Mouse (Mus musculus): ENCODE results near the gene Dennd1a. TPM values are rescaled to one million over a fixed set of nuclear protein-coding genes. Genes with fewer than 3 reads are reported as not detected.
A peak's percentile ranks its signal among the peaks of the same experiment; 100 is the strongest.

The Dennd1a gene
- polyA plus RNA-seq, 1 experiment, result 21.6 TPM

DNA sequence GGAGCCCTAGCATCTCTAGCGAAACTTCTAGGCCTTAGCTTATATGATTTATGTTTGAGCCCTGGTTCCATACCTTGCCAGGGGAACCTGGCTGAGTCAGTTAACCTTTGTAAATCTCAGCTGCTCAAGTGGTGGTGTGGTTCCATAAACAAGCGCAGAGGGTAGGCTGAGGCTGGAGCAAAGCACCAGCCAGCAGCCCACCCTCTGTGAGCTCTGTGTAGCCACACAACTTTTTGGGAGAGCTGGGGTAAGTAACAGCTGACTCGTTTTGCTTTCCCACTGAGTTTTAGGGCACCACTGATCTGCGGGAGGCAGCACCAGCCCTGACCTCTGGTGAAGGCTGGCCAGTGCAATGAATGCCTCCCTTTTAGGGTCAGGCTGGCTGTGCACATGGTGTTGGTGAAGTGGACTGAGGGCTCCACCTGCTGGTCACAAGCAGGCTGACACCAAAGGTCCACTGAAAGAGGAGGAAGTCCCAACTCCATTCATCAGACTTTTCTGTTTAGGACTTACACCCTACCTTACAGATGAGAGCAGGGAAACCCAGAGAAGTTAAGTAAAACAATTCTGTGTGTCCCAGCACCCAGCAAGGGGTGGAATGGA, 484.5 kb downstream of the Dennd1a start:
- TF ChIP-seq CTCF (IDR thresholded peaks at IDR 0.05; ENCODE audit: control insufficient read depth, insufficient read depth, insufficient replicate concordance, low read depth, low read length), result peak; percentile 87; the same call in 1 of the 2 replicates
- TF ChIP-seq POLR2A (IDR thresholded peaks at IDR 0.05; ENCODE audit: control insufficient read depth, low read depth, low read length), result no peak
- H3K4me3 ChIP-seq (ENCODE audit: control insufficient read depth, low read depth, low read length), result no peak overlapping the region
- H3K27ac ChIP-seq (ENCODE audit: control insufficient read depth, insufficient read depth, low read depth, low read length), result no peak overlapping the region

DNA sequence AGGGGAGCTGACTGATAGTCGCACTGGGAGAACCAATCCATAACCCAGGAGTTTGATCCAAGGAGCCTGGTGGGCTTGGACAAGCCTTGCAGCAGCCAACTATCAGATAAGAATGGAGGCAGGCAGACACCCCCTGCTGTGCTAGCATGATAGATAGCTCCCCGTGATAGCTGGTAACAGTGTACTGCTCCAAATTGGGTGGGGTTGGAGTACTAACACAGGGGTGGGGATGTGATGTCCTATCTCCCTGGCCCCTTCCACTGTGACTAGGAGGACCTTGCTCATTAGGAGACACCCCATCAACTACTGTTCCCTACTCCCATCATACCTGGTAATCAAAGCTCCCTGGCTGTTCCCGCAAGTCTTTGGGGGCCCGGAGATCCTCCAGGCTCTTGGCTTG, 485.5 kb downstream of the Dennd1a start:
- Histone ChIP-seq H3K4me3 (ENCODE audit: control insufficient read depth, low read depth, low read length) (no peak overlapping the region), H3K27ac (ENCODE audit: control insufficient read depth, insufficient read depth, low read depth, low read length) (no peak overlapping the region), H3K4me1 (ENCODE audit: control insufficient read depth, insufficient read depth, low read length) (no peaks in the 10 kb centered on the region), H3K36me3 (ENCODE audit: control insufficient read depth, insufficient read depth, low read length) (no peaks in the 10 kb centered on the region), H3K27me3 (ENCODE audit: control insufficient read depth, insufficient read depth, low read length) (no peaks in the 10 kb centered on the region)
- TF ChIP-seq POLR2A (IDR thresholded peaks at IDR 0.05; ENCODE audit: control insufficient read depth, low read depth, low read length) (no peak), CTCF (IDR thresholded peaks at IDR 0.05; ENCODE audit: control insufficient read depth, insufficient read depth, insufficient replicate concordance, low read depth, low read length) (no peak)

More for the DNA sequence above, 484.5 kb downstream of the Dennd1a start:
- Histone ChIP-seq H3K4me1 (ENCODE audit: control insufficient read depth, insufficient read depth, low read length) (no peaks in the 10 kb centered on the region), H3K36me3 (ENCODE audit: control insufficient read depth, insufficient read depth, low read length) (no peaks in the 10 kb centered on the region), H3K27me3 (ENCODE audit: control insufficient read depth, insufficient read depth, low read length) (no peaks in the 10 kb centered on the region)

DNA sequence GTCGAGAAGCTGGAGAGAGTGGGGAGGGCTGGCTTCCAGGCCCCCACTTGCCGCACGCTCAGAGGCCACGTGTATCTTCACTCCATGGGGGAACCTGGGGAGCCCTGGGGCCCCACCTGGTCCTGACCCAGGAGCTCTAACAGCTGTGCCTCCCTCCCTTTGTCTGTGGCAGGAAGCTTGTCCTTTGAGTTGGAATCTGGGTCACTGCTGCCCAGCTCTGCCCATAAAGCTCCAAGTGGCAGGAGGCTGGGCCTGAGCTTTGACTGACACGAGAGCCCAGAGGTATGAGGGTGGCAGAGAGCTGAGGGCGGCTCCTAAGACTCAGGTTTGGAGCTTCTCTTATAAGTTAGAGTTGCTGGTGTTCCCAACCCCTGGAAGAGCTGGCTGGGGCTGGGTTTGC, 488.1 kb downstream of the Dennd1a start:
- Histone ChIP-seq H3K36me3 (ENCODE audit: control insufficient read depth, insufficient read depth, low read length) (no peaks in the 10 kb centered on the region), H3K4me1 (ENCODE audit: control insufficient read depth, insufficient read depth, low read length) (no peaks in the 10 kb centered on the region; the same call in 1 of the 2 replicates), H3K4me3 (ENCODE audit: control insufficient read depth, low read depth, low read length) (no peak overlapping the region), H3K27me3 (ENCODE audit: control insufficient read depth, insufficient read depth, low read length) (no peaks in the 10 kb centered on the region), H3K27ac (ENCODE audit: control insufficient read depth, insufficient read depth, low read depth, low read length) (no peak overlapping the region)
- no peak for TF ChIP-seq CTCF (IDR thresholded peaks at IDR 0.05; ENCODE audit: control insufficient read depth, insufficient read depth, insufficient replicate concordance, low read depth, low read length)
- TF ChIP-seq POLR2A (IDR thresholded peaks at IDR 0.05; ENCODE audit: control insufficient read depth, low read depth, low read length), result no peak

- no peaks in the 10 kb centered on the region for H3K36me3 ChIP-seq (ENCODE audit: control insufficient read depth, insufficient read depth, low read length)
- H3K27me3 ChIP-seq (ENCODE audit: control insufficient read depth, insufficient read depth, low read length), result no peaks in the 10 kb centered on the region
- TF ChIP-seq POLR2A (IDR thresholded peaks at IDR 0.05; ENCODE audit: control insufficient read depth, low read depth, low read length) (no peak), CTCF (IDR thresholded peaks at IDR 0.05; ENCODE audit: control insufficient read depth, insufficient read depth, insufficient replicate concordance, low read depth, low read length) (no peak)
- H3K4me3 ChIP-seq (ENCODE audit: control insufficient read depth, low read depth, low read length), result no peak overlapping the region
- H3K27ac ChIP-seq (ENCODE audit: control insufficient read depth, insufficient read depth, low read depth, low read length), result no peak overlapping the region
- H3K4me1 ChIP-seq (ENCODE audit: control insufficient read depth, insufficient read depth, low read length), result peaks cover 10% of the 10 kb centered on the region
Measured at GRCm38 (mm10) chr2:37797046-37797445, 490.1 kb downstream of the Dennd1a start.

- TF ChIP-seq POLR2A (IDR thresholded peaks at IDR 0.05; ENCODE audit: control insufficient read depth, low read depth, low read length) (no peak), CTCF (IDR thresholded peaks at IDR 0.05; ENCODE audit: control insufficient read depth, insufficient read depth, insufficient replicate concordance, low read depth, low read length) (no peak)
- Histone ChIP-seq H3K36me3 (ENCODE audit: control insufficient read depth, insufficient read depth, low read length) (no peaks in the 10 kb centered on the region), H3K27me3 (ENCODE audit: control insufficient read depth, insufficient read depth, low read length) (no peaks in the 10 kb centered on the region), H3K27ac (ENCODE audit: control insufficient read depth, insufficient read depth, low read depth, low read length) (no peak overlapping the region), H3K4me3 (ENCODE audit: control insufficient read depth, low read depth, low read length) (no peak overlapping the region), H3K4me1 (ENCODE audit: control insufficient read depth, insufficient read depth, low read length) (peaks cover 10% of the 10 kb centered on the region)
Measured at GRCm38 (mm10) chr2:37796021-37796420, 491.2 kb downstream of the Dennd1a start.

DNA sequence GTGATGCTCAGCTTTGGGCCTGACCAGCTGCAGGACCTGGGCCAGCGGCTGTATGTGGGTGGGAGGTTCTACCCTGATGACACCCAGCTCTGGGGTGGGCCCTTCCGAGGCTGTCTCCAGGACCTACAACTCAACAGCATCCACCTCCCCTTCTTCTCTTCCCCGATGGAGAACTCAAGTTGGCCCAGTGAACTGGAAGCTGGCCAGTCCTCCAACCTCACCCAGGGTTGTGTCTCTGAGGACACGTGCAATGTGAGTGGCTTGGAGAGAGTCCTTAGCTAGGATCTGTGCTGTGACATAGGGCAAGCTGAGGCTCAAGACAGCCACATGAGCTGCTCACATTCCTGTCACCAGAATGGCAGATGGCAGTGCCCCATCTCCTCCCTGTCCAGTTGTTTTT, 495.9 kb downstream of the Dennd1a start:
- no peaks in the 10 kb centered on the region for H3K36me3 ChIP-seq (ENCODE audit: control insufficient read depth, insufficient read depth, low read length)

GRCm38 (mm10) chr2:37790738-37791137, 496.5 kb downstream of the Dennd1a start:
- no peaks in the 10 kb centered on the region for H3K27me3 ChIP-seq (ENCODE audit: control insufficient read depth, insufficient read depth, low read length)
- H3K4me3 ChIP-seq (ENCODE audit: control insufficient read depth, low read depth, low read length), result no peak overlapping the region
- no peaks in the 10 kb centered on the region for H3K36me3 ChIP-seq (ENCODE audit: control insufficient read depth, insufficient read depth, low read length)
- H3K4me1 ChIP-seq (ENCODE audit: control insufficient read depth, insufficient read depth, low read length), result peaks cover 18% of the 10 kb centered on the region
- TF ChIP-seq CTCF (IDR thresholded peaks at IDR 0.05; ENCODE audit: control insufficient read depth, insufficient read depth, insufficient replicate concordance, low read depth, low read length) (no peak), POLR2A (IDR thresholded peaks at IDR 0.05; ENCODE audit: control insufficient read depth, low read depth, low read length) (no peak)
- no peak overlapping the region for H3K27ac ChIP-seq (ENCODE audit: control insufficient read depth, insufficient read depth, low read depth, low read length)

More for the DNA sequence above, 495.9 kb downstream of the Dennd1a start:
- Histone ChIP-seq H3K4me1 (ENCODE audit: control insufficient read depth, insufficient read depth, low read length) (peaks cover 17% of the 10 kb centered on the region), H3K27me3 (ENCODE audit: control insufficient read depth, insufficient read depth, low read length) (no peaks in the 10 kb centered on the region), H3K4me3 (ENCODE audit: control insufficient read depth, low read depth, low read length) (no peak overlapping the region), H3K27ac (ENCODE audit: control insufficient read depth, insufficient read depth, low read depth, low read length) (no peak overlapping the region)
- TF ChIP-seq CTCF (IDR thresholded peaks at IDR 0.05; ENCODE audit: control insufficient read depth, insufficient read depth, insufficient replicate concordance, low read depth, low read length) (no peak), POLR2A (IDR thresholded peaks at IDR 0.05; ENCODE audit: control insufficient read depth, low read depth, low read length) (no peak)
